Mouse (Mus musculus) heart, postnatal 25 days (tissue): ENCODE measurements at regions not wholly inside any gene's neighbourhood (a gene's known extent, or its start where the extent isn't known, plus 50 kb on each side); places are given as distances from the start of the nearest gene placed in this dataset.

Experiments
- DNase-seq: peaks from one replicate; pipeline ENCODE4 v3.0.0; 2022; ENCODE audit warnings: low spot score
- intact Hi-C: fragments of 180-260 bp; cut with DNase I; formaldehyde crosslinking; loops from one replicate; pipeline ENCODE4 v1.15.1; 2025

DNA sequence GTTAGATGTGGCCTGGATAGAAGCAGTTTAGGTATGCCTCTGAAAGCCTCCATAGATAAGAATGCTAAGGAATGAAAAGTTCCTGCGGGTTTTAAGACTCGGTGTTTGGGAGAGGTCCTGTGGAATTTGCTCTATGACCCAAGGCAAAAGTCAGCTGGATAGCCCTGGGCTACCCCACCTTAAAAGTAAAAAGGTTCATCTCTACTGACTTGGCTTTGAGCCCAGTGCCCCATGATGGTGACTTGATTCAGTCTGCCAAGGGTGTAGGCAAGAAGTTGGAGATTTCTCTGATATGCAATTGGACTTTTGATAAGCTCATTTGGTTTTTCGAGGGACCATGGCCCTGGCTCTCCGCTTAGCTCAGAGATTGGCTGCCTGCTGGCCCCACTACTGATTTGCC lies 78.8 kb upstream of the Herc3 start:
- no peak for DNase-seq
- intact Hi-C loops, result no loop called here

DNA sequence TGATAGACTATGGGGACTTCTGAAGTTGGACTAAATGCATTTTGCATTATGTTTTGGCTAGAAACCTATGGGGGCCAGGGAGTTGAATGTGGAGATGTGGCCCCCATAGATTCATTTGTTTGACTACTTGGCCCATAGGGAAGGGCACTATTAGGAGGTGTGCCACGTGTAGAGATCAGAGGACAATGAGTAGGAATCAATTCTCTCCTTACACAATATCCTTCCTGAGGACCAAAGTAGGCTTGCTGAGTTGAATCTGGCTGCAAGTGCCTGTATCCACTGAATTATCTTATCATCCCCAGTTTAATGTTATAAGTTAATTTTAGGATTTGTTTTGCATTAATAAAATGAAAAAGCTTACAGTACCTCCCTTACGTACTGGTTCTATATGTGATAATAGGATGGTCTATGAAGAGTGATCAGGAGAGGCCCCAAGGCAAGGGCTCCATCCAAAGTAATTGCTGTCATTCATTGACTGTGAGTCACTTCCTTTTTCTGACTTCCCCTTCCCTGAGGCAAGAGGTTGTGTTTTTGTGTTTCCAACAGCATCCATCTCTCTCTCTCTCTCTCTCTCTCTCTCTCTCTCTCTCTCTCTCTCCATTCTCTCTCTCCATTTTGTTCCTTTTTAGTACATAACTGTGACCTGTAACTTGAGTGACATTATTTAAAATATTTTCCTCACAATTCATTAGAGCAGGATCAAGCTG lies 74.8 kb upstream of the Herc3 start:
- intact Hi-C loops, result no loop called here
- DNase-seq, result no peak

DNA sequence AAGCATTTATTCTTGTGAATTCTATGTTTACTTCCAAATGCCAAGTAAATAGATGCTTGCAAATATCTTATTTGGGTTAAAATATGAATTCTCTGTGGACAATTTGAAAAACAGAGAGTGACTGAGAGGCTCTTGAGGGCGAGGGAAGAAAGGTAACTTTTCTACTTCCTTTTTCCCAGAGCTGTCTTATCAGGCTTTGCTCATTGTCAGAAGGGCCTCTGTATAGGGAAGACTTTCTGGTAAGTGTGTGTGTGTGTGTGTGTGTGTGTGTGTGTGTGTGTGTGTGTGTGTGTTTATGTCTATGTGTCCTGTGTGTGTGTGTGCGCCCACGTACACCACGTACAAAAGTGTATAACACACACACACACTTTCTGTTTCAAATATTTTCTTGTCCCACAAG lies 73.9 kb upstream of the Herc3 start:
- no peak for DNase-seq
- intact Hi-C loops, result no loop called here

DNA sequence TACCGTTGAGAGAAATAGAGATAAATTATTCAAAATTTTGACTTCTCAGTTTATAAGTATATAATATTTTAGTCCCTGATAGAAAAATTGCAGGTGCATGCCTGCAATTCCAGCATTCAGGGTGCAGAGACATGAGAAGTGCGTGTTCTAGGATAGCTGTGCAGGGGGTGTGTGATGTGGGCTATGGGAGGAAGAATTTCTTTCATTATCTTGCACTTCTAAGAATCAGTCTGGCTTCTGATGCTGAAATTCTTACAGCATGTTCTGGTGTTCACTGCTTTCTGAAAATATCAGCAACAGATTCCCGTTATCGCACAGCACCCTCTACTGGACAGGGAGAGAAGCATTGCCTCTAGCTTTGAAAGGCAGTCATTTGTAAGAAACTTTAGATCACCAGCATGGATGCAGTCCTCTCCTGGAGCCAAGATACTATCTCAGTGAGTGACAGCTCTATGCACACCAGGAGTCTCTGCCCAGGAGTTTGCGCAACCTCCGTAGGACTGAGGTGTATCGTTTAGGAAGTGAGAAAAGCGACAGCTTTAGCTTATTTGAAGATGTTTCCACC lies 60.5 kb upstream of the Herc3 start:
- no peak for DNase-seq
- intact Hi-C loops, result loop anchor here (1.0 to 5.0 kb wide), 2 partner anchors 166 to 412 kb away; no protein-coding TSS in a partner anchor

DNA sequence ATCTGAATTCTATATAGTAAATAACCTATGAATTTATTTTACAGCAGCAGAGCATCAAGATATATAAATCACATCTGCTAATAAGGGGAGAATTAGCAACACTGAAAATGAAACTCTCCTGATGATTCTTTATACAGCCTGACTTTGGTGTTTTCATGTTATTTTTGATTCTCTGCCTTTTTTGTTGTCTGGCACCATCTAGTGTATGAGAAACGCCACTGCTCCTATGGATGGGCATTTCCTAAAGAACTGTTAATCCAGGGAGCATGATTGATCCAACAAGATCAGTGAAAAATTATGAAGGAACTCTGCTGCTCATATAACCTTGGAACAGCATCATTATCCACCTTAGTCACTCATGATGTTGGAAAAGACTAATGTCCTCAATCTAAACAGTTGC lies 59.3 kb upstream of the Herc3 start:
- intact Hi-C loops, result loop anchor here (1.0 to 5.0 kb wide), 2 partner anchors 225 to 410 kb away; no protein-coding TSS in a partner anchor
- DNase-seq, result no peak
